Comparison of ENCODE assay signal across 8 mouse cellular contexts in genomic region chr17:24936259-24937237, GRCm38 (mm10). TPM values are rescaled to one million over a fixed set of nuclear protein-coding genes. Genes with fewer than 3 reads are reported as not detected.
DNase-seq lines count a peak whose midpoint lies in the region; ATAC-seq and TF ChIP-seq lines count a peak whose summit lies in the region.

Mapk8ip3 (minus strand) TSS chr17:24936977.

- peak within 1 kb of the TSS; percentile 9 for H3K9ac ChIP-seq in ES-Bruce4 (ENCODE audit: low read depth, poor library complexity, severe bottlenecking)
- H3K9ac ChIP-seq in forebrain, embryonic 14.5 days (ENCODE audit: low read length), result peak within 1 kb of the TSS; percentile 94
- peak within 1 kb of the TSS; percentile 97 for H3K9ac ChIP-seq in neural tube, embryonic 15.5 days (replicated peaks)

- H3K4me3 ChIP-seq in ES-Bruce4 (ENCODE audit: low read depth, low read length), result peak within 1 kb of the TSS; percentile 91
- H3K4me3 ChIP-seq in forebrain, embryonic 14.5 days (ENCODE audit: low read depth, low read length), result peak within 1 kb of the TSS; percentile 93
- peak within 1 kb of the TSS; percentile 99 for H3K4me3 ChIP-seq in neural tube, embryonic 15.5 days (replicated peaks)

- intact Hi-C loops in heart, postnatal 14 days (cut with DNase I), result loop anchor here (10.0 kb wide), 1 partner anchor 338 kb away; the partner anchor contains the start of gene Ube2i

- no peaks in the 10 kb centered on the region for H3K9me3 ChIP-seq in ES-Bruce4 (replicated peaks; ENCODE audit: control insufficient read depth, insufficient read depth, low read length, poor library complexity, severe bottlenecking)
- no peaks in the 10 kb centered on the region for H3K9me3 ChIP-seq in forebrain, embryonic 14.5 days (replicated peaks; ENCODE audit: control insufficient read depth, low read length)
- no peaks in the 10 kb centered on the region for H3K9me3 ChIP-seq in neural tube, embryonic 15.5 days (replicated peaks)

- DNase-seq in forebrain, embryonic 14.5 days (ENCODE audit: low spot score), result peak; percentile 96
- DNase-seq in heart, postnatal 14 days, result peak; percentile 96 to 98
- DNase-seq in layer of hippocampus, adult 11-12 months (ENCODE audit: low spot score), result peak; percentile 96
- peak; percentile 96 for DNase-seq in lung, adult 18-20 months
- peak; percentile 94 for DNase-seq in testis, postnatal 14 days (ENCODE audit: low spot score)

- peak; percentile 96 for TF ChIP-seq POLR2A in ES-Bruce4 (IDR thresholded peaks at IDR 0.05; ENCODE audit: insufficient read depth, low read length)

- no peaks in the 10 kb centered on the region for H3K4me1 ChIP-seq in ES-Bruce4 (ENCODE audit: control insufficient read depth, insufficient read depth, low read length)
- H3K4me1 ChIP-seq in forebrain, embryonic 14.5 days (ENCODE audit: control insufficient read depth, insufficient read depth, low read length), result peaks cover 17% of the 10 kb centered on the region
- peaks cover 34% of the 10 kb centered on the region for H3K4me1 ChIP-seq in neural tube, embryonic 15.5 days

- WGBS in forebrain, embryonic 14.5 days, result under 1% methylated on average over 78 of the region's 78 CpGs
- under 1% methylated on average over 77 of the region's 78 CpGs for WGBS in neural tube, embryonic 15.5 days

- H3K27ac ChIP-seq in ES-Bruce4 (ENCODE audit: insufficient read depth, low read length), result 0 out of 2 replicates have a peak within 1 kb of the TSS, but pooled peaks have one; percentile 33
- peak within 1 kb of the TSS; percentile 80 for H3K27ac ChIP-seq in forebrain, embryonic 14.5 days (ENCODE audit: low read depth, low read length)
- H3K27ac ChIP-seq in neural tube, embryonic 15.5 days (replicated peaks), result peak within 1 kb of the TSS; percentile 93

- 0 out of 2 replicates have a peak, but pooled peaks have one; percentile 40 for TF ChIP-seq EP300 in ES-Bruce4 (IDR thresholded peaks at IDR 0.05; ENCODE audit: insufficient read depth, low read depth, low read length)

- H3K27me3 ChIP-seq in ES-Bruce4 (ENCODE audit: control insufficient read depth, insufficient read depth, low read length, poor library complexity, severe bottlenecking), result no peaks in the 10 kb centered on the region
- H3K27me3 ChIP-seq in forebrain, embryonic 14.5 days (replicated peaks; ENCODE audit: control insufficient read depth, insufficient read depth, low read length), result no peaks in the 10 kb centered on the region
- no peaks in the 10 kb centered on the region for H3K27me3 ChIP-seq in neural tube, embryonic 15.5 days (replicated peaks)

- peaks cover 3% of the 10 kb centered on the region for H3K36me3 ChIP-seq in ES-Bruce4 (ENCODE audit: control insufficient read depth, insufficient read depth, low read length, poor library complexity, severe bottlenecking)
- 0 out of 2 replicates have a peak, but pooled peaks cover 9% of the 10 kb centered on the region for H3K36me3 ChIP-seq in forebrain, embryonic 14.5 days (ENCODE audit: control insufficient read depth, insufficient read depth, low read length)
- H3K36me3 ChIP-seq in neural tube, embryonic 15.5 days, result peaks cover 10% of the 10 kb centered on the region; the same call in 1 of the 2 replicates

- TF ChIP-seq CTCF in ES-Bruce4 (IDR thresholded peaks at IDR 0.05; ENCODE audit: low read depth, low read length), result peak; percentile 35

- peak within 1 kb of the TSS; percentile 86 for H3K4me2 ChIP-seq in forebrain, embryonic 14.5 days (ENCODE audit: low read length)
- H3K4me2 ChIP-seq in neural tube, embryonic 15.5 days, result peak within 1 kb of the TSS; percentile 71

- ATAC-seq in cerebellum, adult (ENCODE audit: insufficient number of reproducible peaks, low FRiP score, low TSS enrichment), result peak; percentile 98
- ATAC-seq in forebrain, embryonic 14.5 days, result peak; percentile 99
- ATAC-seq in neural tube, embryonic 15.5 days (ENCODE audit: low FRiP score), result peak; percentile 99

RNA-seq across cellular contexts. Expression of gene Mapk8ip3, which starts in this region (rescaled TPM):
- polyA plus RNA-seq in ES-Bruce4 (2011; ENCODE audit: insufficient read depth, insufficient read length, low read depth, missing spikeins), result 54.8 and 59.5 TPM in 2 replicates
- polyA plus RNA-seq in forebrain, embryonic 14.5 days (2014; fragmentation: Nextera tagmentation; extraction: Ambion mirVana), result 49.9 and 76.1 TPM in 2 replicates
- total RNA-seq in heart, postnatal 14 days (2021), result 10 to 100 TPM; 66.2 to 70.4 TPM
- 82.3 and 87.2 TPM in 2 replicates for polyA plus RNA-seq in neural tube, embryonic 15.5 days (2015; fragmentation: Nextera tagmentation; extraction: Ambion mirVana)

Comparison
In these comparisons a context has a peak if more than half of its experiments do, and no peak if none do; other contexts are left out.
1. Peak in every context shown above with its lines: DNase-seq, ATAC-seq, H3K4me3 ChIP-seq and H3K27ac ChIP-seq.
2. H3K27ac ChIP-seq: peak in every context shown above with its lines; median percentile 93 in neural tube, embryonic 15.5 days; 80 in forebrain, embryonic 14.5 days; 33 in ES-Bruce4.
3. H3K9ac ChIP-seq: peak in every context shown above with its lines; median percentile 97 in neural tube, embryonic 15.5 days; 94 in forebrain, embryonic 14.5 days; 9 in ES-Bruce4.